Mouse (Mus musculus) WW6 (cell line): ENCODE data around the gene Hexim1.
A peak's percentile ranks its signal among the peaks of the same experiment; 100 is the strongest.

Experiments used
- DNase-seq: peaks from one replicate; pipeline ENCODE4 v3.0.0-alpha.2; 2013; ENCODE audit warnings: low read depth, low spot score

The Hexim1 gene

GRCm38 (mm10) chr11:103149771-103150170 lies 33.7 kb downstream of the Hexim1 start:
- DNase-seq: no peak

GRCm38 (mm10) chr11:103158621-103159478 lies 42.8 kb downstream of the Hexim1 start:
- DNase-seq: peak; percentile 93

GRCm38 (mm10) chr11:103160738-103161137 lies 44.7 kb downstream of the Hexim1 start:
- no peak for DNase-seq

- DNase-seq: peak; percentile 84
Observed at GRCm38 (mm10) chr11:103161449-103161848, 45.4 kb downstream of the Hexim1 start.

- DNase-seq: no peak
Observed at GRCm38 (mm10) chr11:103162132-103162531, 46.1 kb downstream of the Hexim1 start.

GRCm38 (mm10) chr11:103164391-103164790 lies 48.4 kb downstream of the Hexim1 start:
- DNase-seq: no peak

GRCm38 (mm10) chr11:103168690-103169390 lies 52.8 kb downstream of the Hexim1 start:
- DNase-seq: no peak
